Mouse (Mus musculus) CD4-positive, CD25-positive, alpha-beta regulatory T cell, adult 2 months (primary cell): Measurements from ENCODE around the gene Muc5ac.
"Not testable (repeated sequence)": the region's sequence is repeated elsewhere in the genome, so short reads cannot be mapped to it uniquely, and the experiment has no call there.

Source experiments
- DNase-seq: peaks from one replicate; pipeline ENCODE4 v3.0.0-alpha.2; 2012; ENCODE audit warnings: low read depth, low spot score

The Muc5ac gene

GRCm38 (mm10) chr7:141788677-141789452, at the start of gene Muc5ac:
Gene Muc5ac (plus strand): TSS chr7:141788972.
- DNase-seq: no peak

GRCm38 (mm10) chr7:141747451-141748100, 41.2 kb upstream of the Muc5ac start:
- no peak for DNase-seq

- DNase-seq: no peak
Measured at GRCm38 (mm10) chr7:141752513-141752912, 36.3 kb upstream of the Muc5ac start.

DNA sequence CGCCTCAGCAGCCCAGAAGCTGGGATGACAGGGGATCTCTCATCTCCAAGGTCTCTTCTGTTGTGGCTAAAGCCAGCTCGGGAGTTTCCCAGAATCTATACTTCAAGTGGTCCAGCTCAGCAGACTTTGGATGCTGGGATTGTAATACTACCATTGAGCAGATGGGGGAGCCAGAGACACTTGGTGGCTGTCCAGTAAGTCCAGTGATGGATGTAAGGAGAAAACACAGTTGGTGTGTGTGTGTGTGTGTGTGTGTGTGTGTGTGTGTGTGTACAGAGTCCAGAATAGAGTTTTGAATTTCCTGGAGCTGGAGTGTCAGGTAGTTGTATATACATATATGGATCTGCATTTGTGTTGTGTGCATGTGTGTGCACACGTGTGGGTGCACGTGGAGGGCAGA, 32.9 kb upstream of the Muc5ac start:
- DNase-seq: peak; percentile 53

DNA sequence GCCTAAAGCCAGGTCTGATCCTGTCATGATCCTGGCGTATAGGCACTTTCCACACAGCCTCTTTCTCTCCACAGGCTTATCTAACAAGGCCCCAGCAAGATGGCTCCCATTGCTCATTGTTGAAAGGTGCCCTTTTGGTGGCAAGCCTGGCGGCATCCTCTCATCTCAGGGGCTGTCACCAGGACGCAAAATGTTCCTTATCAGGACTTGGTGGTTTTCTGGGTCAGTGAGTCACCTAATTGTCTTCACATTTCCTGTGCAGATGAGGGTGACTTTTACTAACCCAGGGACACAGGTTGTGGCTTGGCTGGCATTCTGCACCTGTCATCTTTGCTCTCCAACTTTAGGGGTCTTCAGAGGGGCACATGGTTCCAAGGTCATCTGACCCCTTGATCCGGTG, 30.5 kb upstream of the Muc5ac start:
- no peak for DNase-seq

GRCm38 (mm10) chr7:141770521-141770920, 18.3 kb upstream of the Muc5ac start:
- no peak for DNase-seq

GRCm38 (mm10) chr7:141770988-141771387, 17.8 kb upstream of the Muc5ac start:
- DNase-seq: no peak

- no peak for DNase-seq
Measured at GRCm38 (mm10) chr7:141772058-141772557, 16.7 kb upstream of the Muc5ac start.

DNA sequence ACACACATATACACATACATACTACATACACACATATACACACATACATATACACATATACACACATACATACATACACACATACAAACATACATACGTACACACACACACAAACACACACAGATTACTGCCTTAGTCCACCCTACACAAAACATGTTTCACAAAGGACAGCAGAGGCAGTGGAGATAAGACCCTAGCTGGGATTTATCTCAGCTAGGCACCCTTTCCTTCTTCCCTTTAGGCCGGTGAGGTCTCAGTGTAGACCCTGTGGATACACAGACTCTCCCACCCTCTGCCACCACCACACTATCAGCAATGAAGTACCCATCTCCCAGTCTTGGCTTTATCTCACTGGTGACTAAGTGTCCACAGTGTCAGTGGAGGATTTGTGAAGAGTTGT, 13.9 kb upstream of the Muc5ac start:
- no peak for DNase-seq

DNA sequence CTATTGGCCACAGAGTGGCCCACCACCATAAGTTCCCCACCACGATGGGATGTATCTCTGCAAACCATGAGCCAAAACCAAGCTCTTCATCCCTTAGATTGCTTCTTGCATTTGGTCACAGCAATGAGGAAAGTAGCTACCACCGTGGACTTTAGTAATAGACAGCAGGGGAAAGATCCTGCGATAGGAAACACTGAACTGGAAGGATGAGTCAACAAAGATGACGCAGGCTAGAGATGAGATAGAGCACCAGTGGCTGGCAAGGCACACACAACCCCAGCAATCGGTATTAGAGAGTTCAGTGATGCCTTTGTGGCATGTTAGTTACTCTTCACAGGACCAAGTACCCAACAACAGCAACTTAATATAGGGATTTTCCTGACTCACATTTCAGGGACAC, 12.6 kb upstream of the Muc5ac start:
- DNase-seq: no peak

DNA sequence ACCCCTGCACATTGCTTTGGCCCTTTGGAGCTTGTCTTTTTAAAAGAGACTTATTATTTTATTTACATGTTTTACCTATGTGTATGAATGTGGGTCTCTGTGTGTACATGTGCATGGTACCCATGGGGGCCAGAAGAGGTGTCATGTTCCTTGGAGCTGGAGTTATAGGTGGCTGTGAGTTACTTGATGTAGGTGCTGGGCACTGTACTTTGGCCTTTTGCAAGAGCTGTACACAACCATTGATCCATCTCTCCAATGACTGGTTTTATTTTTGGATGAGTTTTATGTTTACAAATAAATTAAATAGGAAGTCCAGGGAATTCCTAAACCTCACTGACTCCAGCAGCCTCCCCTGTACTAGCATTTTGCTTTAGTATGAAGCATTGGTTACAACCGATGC, 5.5 kb downstream of the Muc5ac start:
- DNase-seq: no peak

- DNase-seq: no peak
Measured at GRCm38 (mm10) chr7:141803206-141803605, 14.4 kb downstream of the Muc5ac start.

DNA sequence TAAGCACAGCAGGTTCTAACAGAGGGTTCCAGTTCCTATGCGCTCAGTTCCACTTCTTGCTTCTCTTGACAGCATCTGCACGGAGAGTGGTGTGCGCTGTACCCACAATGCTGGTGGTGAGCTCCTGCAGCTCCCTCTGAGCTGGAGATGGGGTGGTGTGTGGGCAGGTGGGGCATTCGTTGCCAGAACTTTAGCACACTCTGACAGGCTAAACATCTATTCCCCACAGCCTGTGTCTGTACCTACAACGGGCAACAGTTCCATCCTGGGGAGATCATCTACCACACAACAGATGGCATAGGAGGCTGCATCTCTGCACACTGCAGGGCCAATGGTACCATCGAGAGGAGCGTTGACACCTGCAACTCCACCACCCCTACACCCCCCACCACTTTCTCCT, 16.6 kb downstream of the Muc5ac start:
- no peak for DNase-seq

DNA sequence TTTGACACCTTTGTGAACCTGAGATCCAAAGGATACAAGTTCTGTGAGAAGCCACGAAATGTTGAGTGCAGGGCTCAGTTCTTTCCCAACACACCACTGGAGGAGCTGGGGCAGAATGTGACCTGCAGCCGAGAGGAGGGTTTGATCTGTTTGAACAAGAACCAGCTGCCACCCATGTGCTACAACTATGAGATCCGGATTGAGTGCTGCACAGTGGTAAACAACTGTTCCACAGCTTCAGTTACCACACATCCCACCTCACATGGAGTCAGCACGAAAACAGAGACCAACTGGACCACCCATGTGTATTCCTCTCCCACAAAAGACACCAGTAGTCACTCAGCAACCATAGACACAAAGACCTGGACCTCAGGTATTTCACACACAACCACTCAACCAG, 19.1 kb downstream of the Muc5ac start:
- not testable (repeated sequence) for DNase-seq

- not testable (repeated sequence) for DNase-seq
Measured at GRCm38 (mm10) chr7:141809933-141810332, 21.2 kb downstream of the Muc5ac start.

GRCm38 (mm10) chr7:141813321-141813720, 24.5 kb downstream of the Muc5ac start:
- no peak for DNase-seq

DNA sequence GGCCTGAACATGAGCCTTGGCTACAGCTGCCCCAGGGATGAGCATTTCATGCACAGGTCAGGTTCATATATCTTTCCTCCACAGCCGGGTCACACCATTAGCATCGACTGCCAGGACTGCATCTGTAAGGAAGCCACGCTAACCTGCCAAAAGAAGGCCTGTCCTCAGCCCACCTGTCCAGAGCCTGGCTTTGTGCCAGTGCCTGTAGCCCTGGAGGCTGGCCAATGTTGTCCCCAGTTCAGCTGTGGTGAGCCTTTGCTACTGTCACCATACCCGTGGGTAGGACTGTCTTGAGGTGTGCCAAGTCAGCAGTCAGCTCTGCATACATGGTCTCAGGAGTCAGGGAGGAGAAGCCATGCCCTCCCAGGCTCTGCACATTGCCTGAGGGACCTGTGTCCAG, 26.6 kb downstream of the Muc5ac start:
- DNase-seq: no peak

- no peak for DNase-seq
Measured at GRCm38 (mm10) chr7:141817355-141818075, 28.7 kb downstream of the Muc5ac start.

- no peak for DNase-seq
Measured at GRCm38 (mm10) chr7:141818267-141818666, 29.5 kb downstream of the Muc5ac start.

DNA sequence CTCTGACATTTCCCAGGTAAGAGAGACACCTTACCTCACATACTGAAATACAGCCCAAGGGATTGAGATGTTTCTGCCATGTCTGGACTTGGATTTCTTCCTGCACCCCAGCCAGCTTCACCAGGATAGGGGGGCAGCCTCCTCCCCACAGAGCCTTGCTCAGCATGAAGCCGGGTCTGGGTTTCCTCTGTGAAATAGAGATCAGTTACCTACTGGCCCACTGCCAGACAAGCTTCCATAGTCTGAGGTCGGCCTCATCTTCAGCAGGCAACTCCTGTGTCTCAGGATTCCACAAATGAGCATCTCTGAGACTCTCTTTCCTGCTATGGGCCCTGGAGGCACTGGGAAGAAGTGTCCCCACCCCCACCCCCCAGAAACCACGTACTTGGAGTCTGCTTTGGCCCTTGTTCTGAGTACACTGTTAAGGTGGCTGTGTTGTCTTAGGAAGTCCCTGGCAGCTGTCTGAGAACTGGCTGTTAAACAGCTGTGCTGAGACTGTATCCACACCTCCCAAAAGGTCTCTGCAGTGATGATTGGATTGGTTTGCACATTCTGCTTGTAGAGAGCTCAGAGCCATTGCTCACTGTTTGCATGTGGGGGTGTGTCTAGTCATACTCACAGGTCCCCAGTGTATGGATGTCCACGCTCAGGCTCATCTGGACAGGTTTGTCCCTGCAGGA, 34.0 kb downstream of the Muc5ac start:
- no peak for DNase-seq

- DNase-seq: no peak
Measured at GRCm38 (mm10) chr7:141823699-141824098, 34.9 kb downstream of the Muc5ac start.

- DNase-seq: no peak
Measured at GRCm38 (mm10) chr7:141824398-141824797, 35.6 kb downstream of the Muc5ac start.
